Mouse (Mus musculus): Measurements from ENCODE around the gene Otub1. TPM values are rescaled to one million over a fixed set of nuclear protein-coding genes. Genes with fewer than 3 reads are reported as not detected.

Gene Otub1
- polyA plus RNA-seq, 1 experiment: 248 TPM

DNA sequence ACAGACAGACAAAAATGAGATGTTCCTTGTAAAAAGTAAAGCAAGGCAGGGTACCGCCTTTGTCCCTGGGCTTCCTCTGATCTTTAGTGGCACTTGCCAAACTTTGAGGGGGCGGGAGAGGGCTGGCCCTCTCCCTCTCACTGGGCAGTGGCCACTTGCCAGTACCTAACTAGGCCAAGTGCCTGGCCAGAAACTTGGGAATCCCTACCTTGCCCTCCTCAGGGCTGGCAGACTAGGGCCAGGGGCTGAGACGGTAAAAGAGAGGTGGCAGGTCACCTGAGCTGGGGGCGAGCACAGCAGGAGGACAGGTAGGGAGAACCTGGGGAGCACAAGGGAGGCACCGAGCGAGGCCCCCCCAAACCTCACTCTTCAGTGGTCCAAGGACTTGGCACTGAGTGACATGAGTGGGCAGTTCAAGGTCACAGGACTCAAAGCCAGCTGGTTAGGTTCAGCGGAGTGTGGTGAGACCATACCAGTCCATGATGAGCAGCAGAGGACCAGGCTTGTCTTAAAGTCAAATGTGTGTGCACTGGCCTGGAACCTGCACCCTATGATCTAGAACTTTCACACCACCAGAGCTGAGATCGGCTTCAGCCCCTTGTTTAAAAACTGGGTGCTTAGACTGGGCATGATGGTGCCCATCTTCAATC lies 25.2 kb downstream of the Otub1 start:
- no peaks in the 10 kb centered on the region for H3K27me3 ChIP-seq (ENCODE audit: control insufficient read depth, insufficient read depth, low read length)
- no peak for TF ChIP-seq CTCF (IDR thresholded peaks at IDR 0.05; ENCODE audit: borderline replicate concordance, insufficient read depth, low read depth, low read length)
- no peak overlapping the region for H3K27ac ChIP-seq (ENCODE audit: insufficient read depth, low read length)
- no peak overlapping the region for H3K4me3 ChIP-seq (replicated peaks; ENCODE audit: insufficient read depth, low read depth, low read length)
- 45% methylated on average over 8 of the region's 8 CpGs for WGBS
- H3K4me1 ChIP-seq (ENCODE audit: control insufficient read depth, insufficient read depth, low read length): peaks cover 38% of the 10 kb centered on the region
- peak; percentile 60 to 68 for DNase-seq

DNA sequence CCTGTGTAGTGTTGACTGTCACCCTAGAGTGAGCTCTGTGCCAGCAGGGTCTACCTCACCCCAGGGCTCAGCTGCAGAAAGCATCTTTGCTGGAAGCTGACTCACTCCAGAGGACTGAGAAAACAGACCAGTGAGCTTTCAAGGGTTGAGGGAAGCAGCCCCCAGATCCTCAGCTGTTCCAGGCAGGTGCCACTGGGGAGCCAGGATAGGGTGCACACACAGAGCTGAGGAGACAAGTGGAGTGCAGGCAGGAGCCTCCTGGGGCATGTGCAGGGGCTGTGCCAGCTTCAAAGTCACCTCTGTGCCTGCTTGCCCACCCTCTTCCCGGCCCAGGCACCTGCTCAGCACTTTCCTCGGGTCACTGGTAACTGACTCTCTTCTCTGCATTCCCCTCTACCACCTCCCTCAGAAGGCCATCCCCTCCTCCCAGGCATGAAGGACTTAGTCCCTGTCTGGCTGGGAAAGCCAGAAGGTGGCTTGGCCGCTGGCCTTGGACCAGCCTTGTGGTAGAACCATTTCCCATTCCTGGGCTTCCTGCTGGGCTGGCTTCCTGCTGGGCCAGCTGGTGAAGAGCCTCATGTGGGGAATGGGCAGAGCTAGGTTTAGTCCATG lies 27.2 kb downstream of the Otub1 start:
- no peaks in the 10 kb centered on the region for H3K27me3 ChIP-seq (ENCODE audit: control insufficient read depth, insufficient read depth, low read length)
- peak; percentile 77 to 81 for DNase-seq
- TF ChIP-seq POLR2A (IDR thresholded peaks at IDR 0.05; ENCODE audit: borderline replicate concordance, insufficient read depth, low read length): no peak
- no peak for TF ChIP-seq CTCF (IDR thresholded peaks at IDR 0.05; ENCODE audit: borderline replicate concordance, insufficient read depth, low read depth, low read length)
- no peak overlapping the region for H3K4me3 ChIP-seq (replicated peaks; ENCODE audit: insufficient read depth, low read depth, low read length)
- H3K4me1 ChIP-seq (ENCODE audit: control insufficient read depth, insufficient read depth, low read length): peaks cover 38% of the 10 kb centered on the region
- H3K27ac ChIP-seq (ENCODE audit: insufficient read depth, low read length): no peak overlapping the region
- 8% methylated on average over 3 of the region's 3 CpGs for WGBS

DNA sequence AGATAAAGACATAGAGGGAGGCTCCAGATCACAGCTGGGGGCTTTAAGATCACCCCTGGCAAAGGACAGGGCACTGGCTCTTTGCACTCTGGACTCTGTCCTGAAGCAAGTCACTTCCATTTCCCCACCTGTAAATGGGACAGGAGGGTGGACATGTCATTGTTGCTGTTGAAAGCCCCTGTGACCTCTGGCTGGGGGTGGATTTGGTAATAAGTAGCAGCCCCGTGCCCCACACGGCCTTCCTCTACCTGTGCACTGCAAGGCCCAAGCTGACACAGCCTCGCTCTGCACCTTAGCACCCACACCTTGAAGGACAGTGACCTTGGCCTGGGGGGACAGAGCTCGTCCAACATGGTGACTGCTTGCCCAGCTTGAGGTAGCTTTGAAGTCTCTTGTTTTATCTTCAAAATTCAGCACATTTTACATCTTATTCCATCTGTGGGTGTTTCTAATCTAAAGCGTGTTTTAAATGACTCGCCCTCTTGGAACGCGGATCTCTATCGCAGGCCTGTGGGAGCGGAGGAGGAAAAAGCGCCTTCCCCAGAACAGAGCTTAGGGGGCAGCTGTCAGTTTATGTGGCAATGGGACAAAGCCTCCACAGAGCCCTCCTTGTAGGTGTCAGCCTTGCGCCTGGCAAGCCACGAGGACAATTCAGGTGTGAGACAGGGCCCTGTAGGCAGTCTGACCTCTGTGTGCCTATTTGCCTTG lies 28.2 kb downstream of the Otub1 start:
- H3K4me3 ChIP-seq (replicated peaks; ENCODE audit: insufficient read depth, low read depth, low read length): no peak overlapping the region
- DNase-seq: no peak
- H3K27me3 ChIP-seq (ENCODE audit: control insufficient read depth, insufficient read depth, low read length): no peaks in the 10 kb centered on the region
- H3K27ac ChIP-seq (ENCODE audit: insufficient read depth, low read length): no peak overlapping the region
- 88% methylated on average over 13 of the region's 13 CpGs for WGBS
- TF ChIP-seq POLR2A (IDR thresholded peaks at IDR 0.05; ENCODE audit: borderline replicate concordance, insufficient read depth, low read length): no peak
- TF ChIP-seq CTCF (IDR thresholded peaks at IDR 0.05; ENCODE audit: borderline replicate concordance, insufficient read depth, low read depth, low read length): no peak
- H3K4me1 ChIP-seq (ENCODE audit: control insufficient read depth, insufficient read depth, low read length): peaks cover 38% of the 10 kb centered on the region

DNA sequence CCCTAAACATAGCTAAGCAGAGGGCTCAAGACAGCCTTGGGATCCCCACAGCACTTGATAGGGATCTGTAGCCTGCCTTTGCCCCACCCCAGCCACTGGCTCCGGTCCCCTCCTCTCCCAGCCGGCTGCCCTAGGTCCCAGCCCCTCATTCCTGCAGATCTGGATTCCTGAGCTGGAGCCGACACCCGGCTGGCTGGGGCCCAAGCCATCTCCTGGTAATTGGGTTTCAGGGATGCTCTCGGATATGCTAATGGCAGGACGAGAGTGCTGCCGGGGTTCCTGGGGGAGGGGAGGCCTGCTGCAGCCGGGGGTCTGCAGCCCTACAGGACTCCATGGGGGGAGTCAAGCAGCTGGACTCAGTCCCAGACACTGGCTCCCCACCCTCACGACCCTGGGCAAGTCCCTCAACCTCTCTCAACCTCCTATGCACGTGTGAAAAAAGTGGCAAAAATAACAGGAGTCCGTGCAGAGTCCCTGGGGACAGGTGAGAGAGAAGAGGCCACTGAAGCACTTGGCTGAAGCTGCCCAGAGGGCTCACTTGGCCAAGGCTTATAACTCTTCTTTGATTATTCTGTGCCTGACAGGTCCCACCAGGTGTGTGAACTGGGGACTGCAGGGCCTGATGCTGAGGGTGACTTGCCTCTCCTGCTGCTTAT lies 29.9 kb downstream of the Otub1 start:
- WGBS: 29% methylated on average over 11 of the region's 11 CpGs
- H3K27me3 ChIP-seq (ENCODE audit: control insufficient read depth, insufficient read depth, low read length): no peaks in the 10 kb centered on the region
- TF ChIP-seq CTCF (IDR thresholded peaks at IDR 0.05; ENCODE audit: borderline replicate concordance, insufficient read depth, low read depth, low read length) (no peak), POLR2A (IDR thresholded peaks at IDR 0.05; ENCODE audit: borderline replicate concordance, insufficient read depth, low read length) (no peak)
- H3K27ac ChIP-seq (ENCODE audit: insufficient read depth, low read length): no peak overlapping the region
- no peak overlapping the region for H3K4me3 ChIP-seq (replicated peaks; ENCODE audit: insufficient read depth, low read depth, low read length)
- H3K4me1 ChIP-seq (ENCODE audit: control insufficient read depth, insufficient read depth, low read length): peaks cover 31% of the 10 kb centered on the region
- peak in 1 of 2 experiments; percentile 40 for DNase-seq

DNA sequence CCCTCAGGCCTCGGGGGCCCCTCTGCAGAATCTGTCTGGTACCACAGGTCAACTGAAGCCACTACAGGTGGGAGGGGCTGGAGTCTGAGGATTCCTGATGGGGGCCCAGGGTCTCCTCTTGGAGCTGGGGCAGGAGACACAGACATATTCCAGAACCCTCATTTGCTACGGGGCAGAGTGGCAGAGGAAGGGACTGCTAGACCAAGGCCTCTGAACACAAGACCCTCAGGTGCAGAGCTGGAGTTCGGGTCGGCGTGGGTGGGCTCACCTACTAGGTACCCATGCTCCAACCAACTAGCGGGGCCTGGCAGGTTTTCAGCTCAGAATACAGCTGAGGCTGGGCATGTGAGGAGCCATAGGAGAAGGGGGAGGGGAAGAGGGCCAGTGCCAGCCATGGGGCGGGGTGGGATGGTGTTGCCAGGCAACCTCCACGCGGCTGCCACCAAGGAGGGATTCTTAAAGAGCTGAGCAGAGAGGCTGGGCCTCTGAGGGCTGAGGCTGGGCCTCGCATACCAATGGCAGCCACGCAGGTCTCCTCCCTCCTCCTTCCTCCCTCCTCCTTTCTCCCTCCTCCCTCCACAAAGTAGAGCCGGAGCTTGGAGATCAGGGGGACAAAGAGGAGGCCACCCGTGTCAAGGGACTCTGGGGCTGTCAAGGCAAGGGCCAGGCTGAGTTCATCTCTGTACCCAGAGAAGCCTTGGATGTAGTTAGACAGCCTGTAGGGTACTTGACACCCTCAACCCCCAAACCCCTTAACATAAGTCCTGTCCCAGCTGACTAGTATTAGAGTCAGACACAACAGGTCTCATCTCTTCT lies 33.9 kb downstream of the Otub1 start:
- DNase-seq: no peak
- H3K27ac ChIP-seq (ENCODE audit: insufficient read depth, low read length): no peak overlapping the region
- no peaks in the 10 kb centered on the region for H3K27me3 ChIP-seq (ENCODE audit: control insufficient read depth, insufficient read depth, low read length)
- no peak for TF ChIP-seq CTCF (IDR thresholded peaks at IDR 0.05; ENCODE audit: borderline replicate concordance, insufficient read depth, low read depth, low read length)
- TF ChIP-seq POLR2A (IDR thresholded peaks at IDR 0.05; ENCODE audit: borderline replicate concordance, insufficient read depth, low read length): no peak
- H3K4me1 ChIP-seq (ENCODE audit: control insufficient read depth, insufficient read depth, low read length): no peaks in the 10 kb centered on the region
- 46% methylated on average over 13 of the region's 13 CpGs for WGBS
- no peak overlapping the region for H3K4me3 ChIP-seq (replicated peaks; ENCODE audit: insufficient read depth, low read depth, low read length)

DNA sequence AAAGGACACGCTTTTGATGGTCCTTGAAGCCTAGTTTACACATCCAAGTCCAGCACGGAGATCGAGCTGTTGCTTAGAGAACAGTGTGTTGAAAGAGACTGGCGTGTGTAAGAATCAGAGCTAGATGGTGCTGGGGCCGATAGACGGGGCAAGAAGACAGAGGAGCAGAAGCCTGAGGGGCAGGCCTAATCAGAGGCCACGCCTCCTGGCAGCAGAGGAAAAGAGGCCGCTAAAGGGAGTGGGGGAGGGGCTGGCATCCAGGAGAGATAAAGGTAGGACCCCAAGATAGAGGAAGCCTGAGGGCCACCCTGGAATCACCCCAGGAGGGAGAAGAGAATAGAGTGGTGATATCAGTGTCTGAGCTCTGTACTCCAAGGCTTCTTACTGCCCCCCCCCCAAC lies 34.7 kb downstream of the Otub1 start:
- 55% methylated on average over 8 of the region's 8 CpGs for WGBS

DNA sequence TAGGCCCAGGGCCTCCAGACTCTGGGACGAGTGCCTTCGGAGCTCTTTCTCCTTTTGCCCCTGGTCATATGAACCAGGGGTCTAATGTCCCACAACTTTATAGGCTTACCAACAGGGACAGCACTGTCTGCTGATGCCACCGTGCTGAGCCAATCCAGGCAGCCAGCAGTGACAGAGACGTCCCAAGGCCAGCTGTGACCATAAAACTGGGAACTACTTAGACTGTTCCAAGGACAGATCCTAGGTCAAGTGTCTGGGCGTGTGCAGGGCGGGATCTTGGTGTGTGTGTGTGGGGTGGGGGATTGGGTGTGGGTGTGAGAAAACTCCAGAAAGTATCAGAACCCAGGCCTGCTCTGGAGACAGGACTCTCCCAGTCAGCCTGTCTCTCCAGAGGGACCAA lies 35.2 kb downstream of the Otub1 start:
- H3K4me1 ChIP-seq (ENCODE audit: control insufficient read depth, insufficient read depth, low read length): no peaks in the 10 kb centered on the region
- no peak for TF ChIP-seq CTCF (IDR thresholded peaks at IDR 0.05; ENCODE audit: borderline replicate concordance, insufficient read depth, low read depth, low read length)
- TF ChIP-seq POLR2A (IDR thresholded peaks at IDR 0.05; ENCODE audit: borderline replicate concordance, insufficient read depth, low read length): no peak
- H3K27me3 ChIP-seq (ENCODE audit: control insufficient read depth, insufficient read depth, low read length): no peaks in the 10 kb centered on the region
- H3K27ac ChIP-seq (ENCODE audit: insufficient read depth, low read length): no peak overlapping the region
- 85% methylated on average over 6 of the region's 6 CpGs for WGBS
- DNase-seq: no peak
- no peak overlapping the region for H3K4me3 ChIP-seq (replicated peaks; ENCODE audit: insufficient read depth, low read depth, low read length)

More for the DNA sequence above, 34.7 kb downstream of the Otub1 start:
- Histone ChIP-seq H3K4me1 (ENCODE audit: control insufficient read depth, insufficient read depth, low read length) (no peaks in the 10 kb centered on the region), H3K4me3 (replicated peaks; ENCODE audit: insufficient read depth, low read depth, low read length) (no peak overlapping the region), H3K27me3 (ENCODE audit: control insufficient read depth, insufficient read depth, low read length) (no peaks in the 10 kb centered on the region), H3K27ac (ENCODE audit: insufficient read depth, low read length) (no peak overlapping the region)
- no peak for TF ChIP-seq CTCF (IDR thresholded peaks at IDR 0.05; ENCODE audit: borderline replicate concordance, insufficient read depth, low read depth, low read length)
- no peak for TF ChIP-seq POLR2A (IDR thresholded peaks at IDR 0.05; ENCODE audit: borderline replicate concordance, insufficient read depth, low read length)
- DNase-seq: no peak

Measured in cerebellum, adult 2 months (tissue).